Mouse (Mus musculus): ENCODE data around the gene Cep135. TPM values are rescaled to one million over a fixed set of nuclear protein-coding genes. Genes with fewer than 3 reads are reported as not detected.

The Cep135 gene
- polyA plus RNA-seq, 1 experiment from 2014 or later = 3.6 TPM

GRCm38 (mm10) chr5:76668547-76668946 lies 80.0 kb downstream of the Cep135 start:
- no peak overlapping the region for H3K4me3 ChIP-seq
- no peaks in the 10 kb centered on the region for H3K9me3 ChIP-seq
- no peak overlapping the region for H3K9ac ChIP-seq
- no peaks in the 10 kb centered on the region for H3K27me3 ChIP-seq
- WGBS = 48% methylated on average over 5 of the region's 5 CpGs
- ATAC-seq (ENCODE audit: low read depth) = no peak
- no peak overlapping the region for H3K4me2 ChIP-seq
- no peaks in the 10 kb centered on the region for H3K36me3 ChIP-seq
- peaks cover 66% of the 10 kb centered on the region for H3K4me1 ChIP-seq (replicated peaks)
- H3K27ac ChIP-seq (replicated peaks) = peak overlapping the region; percentile 46; the same call in 1 of the 2 replicates

- Histone ChIP-seq H3K27ac (replicated peaks) (no peak overlapping the region), H3K36me3 (0 out of 2 replicates have a peak, but pooled peaks cover 6% of the 10 kb centered on the region), H3K9ac (no peak overlapping the region), H3K4me3 (no peak overlapping the region), H3K4me2 (no peak overlapping the region), H3K9me3 (no peaks in the 10 kb centered on the region), H3K27me3 (no peaks in the 10 kb centered on the region), H3K4me1 (replicated peaks) (peaks cover 55% of the 10 kb centered on the region)
- 92% methylated on average over 10 of the region's 10 CpGs for WGBS
- ATAC-seq (ENCODE audit: low read depth) = no peak
Measured at GRCm38 (mm10) chr5:76670183-76670582, 81.7 kb downstream of the Cep135 start.

GRCm38 (mm10) chr5:76674022-76674653 lies 85.6 kb downstream of the Cep135 start:
- Histone ChIP-seq H3K36me3 (peaks cover 14% of the 10 kb centered on the region), H3K27me3 (no peaks in the 10 kb centered on the region), H3K27ac (replicated peaks) (no peak overlapping the region), H3K4me2 (no peak overlapping the region), H3K9me3 (no peaks in the 10 kb centered on the region), H3K4me3 (no peak overlapping the region), H3K9ac (no peak overlapping the region), H3K4me1 (replicated peaks) (peaks cover 17% of the 10 kb centered on the region)
- 91% methylated on average over 5 of the region's 5 CpGs for WGBS
- ATAC-seq (ENCODE audit: low read depth) = no peak

DNA sequence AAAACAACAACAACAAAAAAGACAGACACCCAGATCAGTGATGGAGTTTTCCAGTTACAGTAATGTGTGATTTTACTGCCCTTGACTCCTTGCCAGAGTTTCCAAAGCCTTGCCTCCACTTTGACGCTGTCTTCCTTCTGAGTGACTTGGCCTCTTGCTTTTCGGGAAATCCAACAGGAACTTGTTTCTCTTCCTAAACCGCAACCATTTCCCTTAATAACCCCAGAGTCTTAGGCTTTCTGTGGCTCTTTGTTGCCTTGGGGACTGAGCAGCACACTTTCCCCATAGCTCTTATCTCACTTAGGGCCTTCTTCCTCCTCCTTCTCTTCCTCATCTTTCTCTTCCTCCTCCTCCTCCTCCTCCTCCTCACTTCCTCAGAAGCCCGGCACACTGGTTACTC lies 86.9 kb downstream of the Cep135 start:
- no peak for ATAC-seq (ENCODE audit: low read depth)
- no peak overlapping the region for H3K4me2 ChIP-seq
- WGBS = 75% methylated on average over 4 of the region's 4 CpGs
- no peaks in the 10 kb centered on the region for H3K27me3 ChIP-seq
- H3K4me1 ChIP-seq (replicated peaks) = peaks cover 5% of the 10 kb centered on the region; the same call in 1 of the 2 replicates
- H3K4me3 ChIP-seq = no peak overlapping the region
- H3K9ac ChIP-seq = no peak overlapping the region
- no peaks in the 10 kb centered on the region for H3K9me3 ChIP-seq
- peaks cover 19% of the 10 kb centered on the region for H3K36me3 ChIP-seq
- no peak overlapping the region for H3K27ac ChIP-seq (replicated peaks)

DNA sequence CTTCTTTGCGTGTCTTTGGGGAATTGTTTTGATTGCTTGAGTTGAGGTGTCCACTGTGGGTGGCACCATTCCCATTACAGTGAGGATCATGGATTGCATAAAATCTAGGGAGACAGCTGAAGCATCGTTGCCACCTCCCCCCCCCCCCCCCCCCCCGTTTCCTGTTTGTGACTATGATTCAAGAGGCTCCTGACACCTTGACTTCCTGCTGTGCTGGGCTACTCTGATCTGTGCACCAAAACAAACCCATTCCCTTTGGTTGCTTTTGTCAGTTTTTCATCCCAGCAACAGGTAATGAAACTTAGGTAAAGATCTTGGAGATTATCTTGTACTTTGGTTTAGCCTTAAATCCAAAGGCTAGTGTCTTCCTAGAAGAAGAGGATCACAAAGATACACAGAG lies 92.5 kb downstream of the Cep135 start:
- ATAC-seq (ENCODE audit: low read depth) = no peak
- H3K9ac ChIP-seq = no peak overlapping the region
- peaks cover 22% of the 10 kb centered on the region for H3K4me1 ChIP-seq (replicated peaks)
- no peak overlapping the region for H3K4me2 ChIP-seq
- no peak overlapping the region for H3K4me3 ChIP-seq
- H3K9me3 ChIP-seq = no peaks in the 10 kb centered on the region; the same call in 1 of the 2 replicates
- WGBS = 73% methylated on average over 3 of the region's 3 CpGs
- H3K27me3 ChIP-seq = no peaks in the 10 kb centered on the region
- H3K27ac ChIP-seq (replicated peaks) = no peak overlapping the region
- H3K36me3 ChIP-seq = peaks cover 13% of the 10 kb centered on the region

DNA sequence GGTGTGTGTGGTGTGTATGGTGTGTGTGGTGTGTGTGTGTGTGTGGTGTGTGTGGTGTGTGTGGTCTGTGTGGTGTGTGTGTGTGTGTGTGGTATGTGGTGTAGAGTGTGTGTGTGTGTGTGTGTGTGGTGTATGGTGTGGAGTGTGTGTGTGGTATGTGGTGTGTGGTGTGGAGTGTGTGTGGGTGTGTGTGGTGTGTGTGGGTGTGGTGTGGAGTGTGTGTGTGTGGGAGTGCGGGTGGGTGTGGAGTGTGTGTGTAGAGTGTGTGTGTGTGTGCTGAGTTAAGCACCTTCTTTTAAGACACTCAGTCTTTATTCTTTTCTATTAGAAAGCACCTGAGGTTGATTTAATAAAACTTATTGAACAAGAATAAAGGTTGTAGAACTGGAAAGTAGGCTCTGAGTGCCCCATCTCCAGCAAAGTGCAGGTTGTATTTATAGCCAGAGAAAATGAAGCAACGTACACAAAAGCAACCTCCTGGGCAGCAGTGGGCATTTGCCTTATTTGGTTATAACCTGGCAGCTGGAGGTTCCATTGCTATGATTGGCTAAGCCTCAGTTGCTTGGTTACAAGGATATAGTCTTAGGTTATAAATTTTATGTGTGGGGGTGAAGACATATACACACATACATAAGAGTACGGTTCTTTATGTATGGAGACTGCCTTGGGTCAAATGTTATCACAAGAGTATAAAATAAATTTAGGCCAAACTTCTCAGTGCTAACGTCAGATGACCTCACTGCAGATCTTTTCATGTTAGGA lies 93.6 kb downstream of the Cep135 start:
- Histone ChIP-seq H3K9me3 (no peaks in the 10 kb centered on the region; the same call in 1 of the 2 replicates), H3K27me3 (no peaks in the 10 kb centered on the region), H3K36me3 (0 out of 2 replicates have a peak, but pooled peaks cover 8% of the 10 kb centered on the region), H3K4me3 (no peak overlapping the region), H3K27ac (replicated peaks) (peak overlapping the region; percentile 28; the same call in 1 of the 2 replicates), H3K4me1 (replicated peaks) (peaks cover 25% of the 10 kb centered on the region), H3K9ac (no peak overlapping the region), H3K4me2 (no peak overlapping the region)
- 0 out of 2 replicates have a peak, but pooled peaks have one; percentile 34 for ATAC-seq (ENCODE audit: low read depth)
- 48% methylated on average over 4 of the region's 4 CpGs for WGBS

GRCm38 (mm10) chr5:76683455-76683854 lies 95.0 kb downstream of the Cep135 start:
- Histone ChIP-seq H3K4me3 (no peak overlapping the region), H3K4me2 (no peak overlapping the region), H3K27me3 (no peaks in the 10 kb centered on the region), H3K4me1 (replicated peaks) (peaks cover 25% of the 10 kb centered on the region), H3K36me3 (0 out of 2 replicates have a peak, but pooled peaks cover 5% of the 10 kb centered on the region), H3K9me3 (no peaks in the 10 kb centered on the region; the same call in 1 of the 2 replicates), H3K27ac (replicated peaks) (peak overlapping the region; percentile 46), H3K9ac (no peak overlapping the region)
- WGBS = 38% methylated on average over 5 of the region's 5 CpGs
- no peak for ATAC-seq (ENCODE audit: low read depth)

DNA sequence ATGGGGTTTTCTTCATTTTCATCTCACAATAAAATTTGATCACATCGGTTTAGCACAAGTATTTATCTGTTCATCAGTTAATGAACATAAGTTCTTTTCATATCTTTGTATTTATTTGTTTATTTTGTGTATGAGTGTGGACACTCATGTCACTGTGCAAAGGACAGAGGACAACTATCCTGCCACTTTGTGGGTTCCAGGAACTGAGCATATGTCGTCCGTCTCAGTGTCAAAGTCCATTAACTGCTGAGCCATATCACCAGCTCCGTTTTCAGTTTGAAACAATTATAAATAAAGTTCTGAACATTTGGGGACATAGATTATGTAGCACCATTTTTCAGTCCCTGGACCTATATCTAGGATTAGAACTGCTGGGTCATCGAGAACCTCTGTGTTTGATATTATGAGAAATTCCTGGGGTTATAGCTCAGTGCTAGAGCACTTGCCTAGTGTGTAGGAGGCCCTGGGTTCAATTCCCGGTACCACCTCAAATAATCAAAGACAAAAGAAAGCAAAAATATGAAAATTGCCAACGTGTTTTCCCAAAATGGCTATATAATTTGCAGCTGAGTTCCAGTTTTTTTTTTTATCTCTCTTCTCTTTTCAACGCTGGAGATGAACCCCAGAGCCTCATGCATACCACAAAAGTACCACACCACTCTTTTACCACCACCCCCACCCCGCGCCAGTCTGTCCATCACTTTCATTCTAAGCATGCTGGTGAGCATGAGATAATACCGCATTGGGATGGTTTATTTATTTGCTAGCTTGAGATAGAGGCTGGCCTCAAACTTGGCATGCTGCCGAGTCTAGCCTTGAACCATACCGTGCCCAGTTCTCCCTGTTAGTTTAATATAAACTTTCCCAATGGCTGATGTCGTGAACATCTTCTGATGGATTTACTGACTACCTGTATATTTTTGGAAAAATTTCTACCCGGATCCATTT lies 96.4 kb downstream of the Cep135 start:
- Histone ChIP-seq H3K27me3 (no peaks in the 10 kb centered on the region), H3K4me1 (replicated peaks) (peaks cover 25% of the 10 kb centered on the region), H3K36me3 (0 out of 2 replicates have a peak, but pooled peaks cover 4% of the 10 kb centered on the region), H3K9me3 (no peaks in the 10 kb centered on the region; the same call in 1 of the 2 replicates), H3K27ac (replicated peaks) (no peak overlapping the region), H3K4me3 (no peak overlapping the region), H3K4me2 (no peak overlapping the region), H3K9ac (no peak overlapping the region)
- 90% methylated on average over 15 of the region's 15 CpGs for WGBS
- no peak for ATAC-seq (ENCODE audit: low read depth)

GRCm38 (mm10) chr5:76687961-76688600 lies 99.6 kb downstream of the Cep135 start:
- H3K36me3 ChIP-seq = no peaks in the 10 kb centered on the region
- no peak overlapping the region for H3K27ac ChIP-seq (replicated peaks)
- no peak overlapping the region for H3K4me2 ChIP-seq
- WGBS = 92% methylated on average over 10 of the region's 10 CpGs
- no peaks in the 10 kb centered on the region for H3K9me3 ChIP-seq
- no peak overlapping the region for H3K4me3 ChIP-seq
- peaks cover 29% of the 10 kb centered on the region for H3K4me1 ChIP-seq (replicated peaks)
- no peak overlapping the region for H3K9ac ChIP-seq
- no peak for ATAC-seq (ENCODE audit: low read depth)
- no peaks in the 10 kb centered on the region for H3K27me3 ChIP-seq

GRCm38 (mm10) chr5:76688643-76689042 lies 100.1 kb downstream of the Cep135 start:
- H3K27ac ChIP-seq (replicated peaks) = no peak overlapping the region
- no peaks in the 10 kb centered on the region for H3K9me3 ChIP-seq
- H3K9ac ChIP-seq = no peak overlapping the region
- 74% methylated on average over 6 of the region's 6 CpGs for WGBS
- no peak for ATAC-seq (ENCODE audit: low read depth)
- H3K4me1 ChIP-seq (replicated peaks) = peaks cover 25% of the 10 kb centered on the region
- no peaks in the 10 kb centered on the region for H3K36me3 ChIP-seq
- no peak overlapping the region for H3K4me2 ChIP-seq
- no peaks in the 10 kb centered on the region for H3K27me3 ChIP-seq
- no peak overlapping the region for H3K4me3 ChIP-seq

GRCm38 (mm10) chr5:76690177-76690593 lies 101.7 kb downstream of the Cep135 start:
- Histone ChIP-seq H3K9ac (no peak overlapping the region), H3K4me2 (no peak overlapping the region), H3K36me3 (no peaks in the 10 kb centered on the region), H3K27ac (replicated peaks) (no peak overlapping the region), H3K9me3 (no peaks in the 10 kb centered on the region), H3K4me1 (replicated peaks) (peaks cover 28% of the 10 kb centered on the region), H3K27me3 (no peaks in the 10 kb centered on the region), H3K4me3 (no peak overlapping the region)
- ATAC-seq (ENCODE audit: low read depth) = no peak
- WGBS = 64% methylated on average over 5 of the region's 5 CpGs
